Mouse (Mus musculus) stomach, embryonic 14.5 days (tissue): ENCODE data around the gene Tspan17. TPM values are rescaled to one million over a fixed set of nuclear protein-coding genes. Genes with fewer than 3 reads are reported as not detected.

ENCODE experiments used
- ATAC-seq: fragments of 200-750 bp; cut with Nextera tagmentation; 2 replicates; pipeline ENCODE4 v1.8.0; 2017; ENCODE audit warnings: low read depth, moderate TSS enrichment; ENCODE audit not compliant: insufficient number of reproducible peaks, insufficient read depth, low FRiP score
- H3K27ac ChIP-seq: fragments of 300-500 bp; sonication (generic); 2 replicates; pipeline ENCODE4 v1.5.1; 2014; ENCODE audit warnings: mild to moderate bottlenecking, low read length, moderate library complexity, mixed read lengths
- H3K27me3 ChIP-seq: fragments of 300-500 bp; sonication (generic); 2 replicates; pipeline ENCODE4 v1.6.1; 2014; ENCODE audit warnings: low read length, control low read depth, mixed read lengths; ENCODE audit not compliant: control insufficient read depth, insufficient read depth
- H3K36me3 ChIP-seq: fragments of 300-500 bp; sonication (generic); 2 replicates; pipeline ENCODE4 v1.6.1; 2014; ENCODE audit warnings: mild to moderate bottlenecking, control low read depth, low read length, moderate library complexity, mixed read lengths; ENCODE audit not compliant: control insufficient read depth, insufficient read depth
- H3K4me1 ChIP-seq: fragments of 300-500 bp; sonication (generic); 2 replicates; pipeline ENCODE4 v1.6.1; 2014; ENCODE audit warnings: low read length, control low read depth, mixed read lengths; ENCODE audit not compliant: control insufficient read depth, insufficient read depth
- H3K4me2 ChIP-seq: fragments of 300-500 bp; sonication (generic); replicated peaks from 2 replicates; pipeline ENCODE4 v1.6.1; 2014; ENCODE audit warnings: low read depth, low read length, control low read depth
- H3K4me3 ChIP-seq: fragments of 300-500 bp; sonication (generic); 2 replicates; pipeline ENCODE4 v1.5.1; 2014; ENCODE audit warnings: low read depth, low read length, control low read depth
- H3K9ac ChIP-seq: fragments of 300-500 bp; sonication (generic); replicated peaks from 2 replicates; pipeline ENCODE4 v1.6.1; 2014; ENCODE audit warnings: low read depth, mild to moderate bottlenecking, control low read depth, low read length, moderate library complexity, mixed read lengths
- H3K9me3 ChIP-seq: fragments of 300-500 bp; sonication (generic); 2 replicates; pipeline ENCODE4 v1.6.1; 2016; ENCODE audit warnings: low read depth, low read length, control low read depth; ENCODE audit not compliant: control insufficient read depth
- WGBS: fragments of 180-500 bp; shearing (Covaris S2); extraction: QIAGEN DNeasy Blood & Tissue Kit; methylation state at CpG from one replicate; pipeline ENCODE4 v1.1.7; 2014; 5-methylcytosine and 5-hydroxymethylcytosine counted together
- polyA plus RNA-seq: library from polyadenylated mRNA; unstranded; fragments of >200 nt; fragmentation: Nextera tagmentation; extraction: Ambion mirVana; gene quantifications from 2 replicates; pipeline ENCODE4 v1.2.1, GENCODE M21; 2014

Gene Tspan17
- polyA plus RNA-seq, 1 experiment from 2014 or later, result 11.6 TPM

GRCm38 (mm10) chr13:54797356-54797755, 8.2 kb downstream of the Tspan17 start:
- no peak for ATAC-seq
- 39% methylated on average over 4 of the region's 4 CpGs for WGBS
- H3K27ac ChIP-seq, result no peak overlapping the region
- no peak overlapping the region for H3K9ac ChIP-seq
- H3K4me1 ChIP-seq, result no peaks in the 10 kb centered on the region
- no peaks in the 10 kb centered on the region for H3K9me3 ChIP-seq
- no peaks in the 10 kb centered on the region for H3K27me3 ChIP-seq
- H3K4me3 ChIP-seq, result no peak overlapping the region
- no peaks in the 10 kb centered on the region for H3K36me3 ChIP-seq
- H3K4me2 ChIP-seq, result no peak overlapping the region

GRCm38 (mm10) chr13:54797861-54798643, 8.9 kb downstream of the Tspan17 start:
- Histone ChIP-seq H3K27ac (no peak overlapping the region), H3K36me3 (no peaks in the 10 kb centered on the region), H3K4me3 (no peak overlapping the region), H3K27me3 (no peaks in the 10 kb centered on the region), H3K9ac (no peak overlapping the region), H3K4me1 (no peaks in the 10 kb centered on the region), H3K4me2 (no peak overlapping the region), H3K9me3 (no peaks in the 10 kb centered on the region)
- ATAC-seq, result no peak
- 77% methylated on average over 16 of the region's 16 CpGs for WGBS

- Histone ChIP-seq H3K9me3 (no peaks in the 10 kb centered on the region), H3K9ac (no peak overlapping the region), H3K27ac (no peak overlapping the region), H3K4me3 (no peak overlapping the region), H3K4me2 (no peak overlapping the region), H3K4me1 (no peaks in the 10 kb centered on the region), H3K36me3 (no peaks in the 10 kb centered on the region), H3K27me3 (no peaks in the 10 kb centered on the region)
- 66% methylated on average over 10 of the region's 10 CpGs for WGBS
- no peak for ATAC-seq
Observed at GRCm38 (mm10) chr13:54798740-54799139, 9.6 kb downstream of the Tspan17 start.

GRCm38 (mm10) chr13:54799701-54800100, 10.5 kb downstream of the Tspan17 start:
- 21% methylated on average over 9 of the region's 9 CpGs for WGBS
- Histone ChIP-seq H3K4me2 (no peak overlapping the region), H3K4me3 (no peak overlapping the region), H3K4me1 (no peaks in the 10 kb centered on the region), H3K9me3 (no peaks in the 10 kb centered on the region), H3K36me3 (no peaks in the 10 kb centered on the region), H3K27me3 (no peaks in the 10 kb centered on the region), H3K9ac (no peak overlapping the region), H3K27ac (no peak overlapping the region)
- ATAC-seq, result peak; percentile 26; the same call in 1 of the 2 replicates

GRCm38 (mm10) chr13:54800206-54800605, 11.0 kb downstream of the Tspan17 start:
- Histone ChIP-seq H3K27ac (no peak overlapping the region), H3K9me3 (no peaks in the 10 kb centered on the region), H3K4me2 (no peak overlapping the region), H3K9ac (no peak overlapping the region), H3K4me1 (no peaks in the 10 kb centered on the region), H3K4me3 (no peak overlapping the region), H3K36me3 (no peaks in the 10 kb centered on the region), H3K27me3 (no peaks in the 10 kb centered on the region)
- ATAC-seq, result no peak
- 45% methylated on average over 4 of the region's 4 CpGs for WGBS

- whole genome bisulfite sequencing, result 83% methylated on average over 6 of the region's 6 CpGs
- Histone ChIP-seq H3K9me3 (no peaks in the 10 kb centered on the region), H3K4me2 (no peak overlapping the region), H3K27ac (no peak overlapping the region), H3K9ac (no peak overlapping the region), H3K4me3 (no peak overlapping the region), H3K27me3 (no peaks in the 10 kb centered on the region), H3K36me3 (no peaks in the 10 kb centered on the region), H3K4me1 (no peaks in the 10 kb centered on the region)
- ATAC-seq, result no peak
Observed at GRCm38 (mm10) chr13:54803010-54803409, 13.8 kb downstream of the Tspan17 start.

- no peak overlapping the region for H3K27ac ChIP-seq
- ATAC-seq, result no peak
- no peak overlapping the region for H3K4me2 ChIP-seq
- H3K9me3 ChIP-seq, result no peaks in the 10 kb centered on the region
- no peaks in the 10 kb centered on the region for H3K27me3 ChIP-seq
- no peak overlapping the region for H3K9ac ChIP-seq
- H3K36me3 ChIP-seq, result no peaks in the 10 kb centered on the region
- H3K4me3 ChIP-seq, result no peak overlapping the region
- H3K4me1 ChIP-seq, result no peaks in the 10 kb centered on the region
- 42% methylated on average over 21 of the region's 21 CpGs for WGBS
Observed at GRCm38 (mm10) chr13:54805134-54805838, 16.1 kb downstream of the Tspan17 start.

GRCm38 (mm10) chr13:54806434-54806976, 17.3 kb downstream of the Tspan17 start:
- Histone ChIP-seq H3K4me3 (no peak overlapping the region), H3K27ac (no peak overlapping the region), H3K4me2 (no peak overlapping the region), H3K9ac (no peak overlapping the region), H3K36me3 (no peaks in the 10 kb centered on the region), H3K27me3 (no peaks in the 10 kb centered on the region), H3K4me1 (no peaks in the 10 kb centered on the region), H3K9me3 (no peaks in the 10 kb centered on the region)
- 30% methylated on average over 13 of the region's 13 CpGs for WGBS
- no peak for ATAC-seq
